Mouse (Mus musculus) MEL (cell line): ENCODE data around the gene Vmn1r195. TPM values are rescaled to one million over a fixed set of nuclear protein-coding genes. Genes with fewer than 3 reads are reported as not detected.
"Not testable (repeated sequence)": the region's sequence is repeated elsewhere in the genome, so short reads cannot be mapped to it uniquely, and the experiment has no call there.

ENCODE experiments used
- DNase-seq: peaks from one replicate; pipeline ENCODE4 v3.0.0; 2011; ENCODE audit warnings: low read depth, low spot score
- H3K27ac ChIP-seq: 2 replicates; pipeline ENCODE4 v1.5.1; 2012; ENCODE audit warnings: low read depth, mild to moderate bottlenecking, control low read depth, low read length, moderate library complexity; ENCODE audit not compliant: control insufficient read depth
- H3K27me3 ChIP-seq, 2 experiments: fragments of 150-350 bp in 1 of 2; sonication (generic) in 1 of 2; 2 replicates each; pipeline ENCODE4 v1.6.1; 2012; ENCODE audit warnings: low read length in 2 of 2, mild to moderate bottlenecking in 2 of 2, improper control_type of control experiment in 1 of 2, moderate library complexity in 1 of 2; ENCODE audit not compliant: insufficient read depth in 2 of 2, control insufficient read depth in 1 of 2
- H3K36me3 ChIP-seq, 2 experiments: 2 replicates each; pipeline ENCODE4 v1.6.1; 2012 to 2014; ENCODE audit warnings: low read length in 2 of 2, improper control_type of control experiment in 1 of 2, inconsistent platforms in 1 of 2, mild to moderate bottlenecking in 1 of 2; ENCODE audit not compliant: insufficient read depth in 2 of 2, control insufficient read depth in 1 of 2
- H3K4me1 ChIP-seq, 2 experiments: fragments of 150-350 bp in 1 of 2; sonication (generic) in 1 of 2; 2 replicates each; pipeline ENCODE4 v1.6.1; 2012; ENCODE audit warnings: low read length in 2 of 2, improper control_type of control experiment in 1 of 2, mild to moderate bottlenecking in 1 of 2; ENCODE audit not compliant: insufficient read depth in 2 of 2, control insufficient read depth in 1 of 2
- H3K4me3 ChIP-seq, 2 experiments: fragments of 150-350 bp in 1 of 2; sonication (generic) in 1 of 2; 2 replicates each; pipeline ENCODE4 v1.5.1; 2012; ENCODE audit warnings: low read depth in 2 of 2, low read length in 2 of 2, mild to moderate bottlenecking in 2 of 2, moderate library complexity in 2 of 2, control low read depth in 1 of 2, improper control_type of control experiment in 1 of 2; ENCODE audit not compliant: control insufficient read depth in 1 of 2, insufficient read depth in 1 of 2
- H3K79me2 ChIP-seq: 2 replicates; pipeline ENCODE4 v1.6.1; 2012; ENCODE audit warnings: mild to moderate bottlenecking, low read length, moderate library complexity; ENCODE audit not compliant: control insufficient read depth, poor library complexity, insufficient read depth
- H3K9ac ChIP-seq: 2 replicates; pipeline ENCODE4 v1.6.1; 2012; ENCODE audit warnings: low read depth, mild to moderate bottlenecking, control low read depth, low read length, moderate library complexity; ENCODE audit not compliant: control insufficient read depth, poor library complexity, severe bottlenecking
- H3K9me3 ChIP-seq: fragments of 150-350 bp; sonication (generic); replicated peaks from 2 replicates; pipeline ENCODE4 v1.6.1; 2012; ENCODE audit warnings: mild to moderate bottlenecking, low read length, improper control_type of control experiment, moderate library complexity; ENCODE audit not compliant: insufficient read depth
- EP300 ChIP-seq, 2 experiments: IDR thresholded peaks; 2 replicates each; pipeline ENCODE4 v1.6.1; 2011; ENCODE audit warnings: improper control_type of control experiment in 2 of 2, low read length in 2 of 2, low read depth in 1 of 2, mild to moderate bottlenecking in 1 of 2
- GABPA ChIP-seq: IDR thresholded peaks from 2 replicates; pipeline ENCODE4 v1.6.1; 2012; ENCODE audit warnings: low read depth, mild to moderate bottlenecking, inconsistent platforms, low read length, improper control_type of control experiment, moderate library complexity
- GATA1 ChIP-seq: IDR thresholded peaks from 2 replicates; pipeline ENCODE4 v1.6.1; 2011; ENCODE audit warnings: low read depth, low read length, improper control_type of control experiment
- JUND ChIP-seq: IDR thresholded peaks from 2 replicates; pipeline ENCODE4 v1.6.1; 2011; ENCODE audit warnings: low read depth, mild to moderate bottlenecking, improper control_type of control experiment, low read length
- KAT2A ChIP-seq: conservative IDR thresholded peaks from 2 replicates; pipeline ENCODE4 v1.6.1; 2012; ENCODE audit warnings: low read depth, low read length, improper control_type of control experiment, inconsistent platforms
- MAX ChIP-seq: IDR thresholded peaks from 2 replicates; pipeline ENCODE4 v1.6.1; 2011; ENCODE audit warnings: low read length, improper control_type of control experiment
- NELFE ChIP-seq: IDR thresholded peaks from 2 replicates; pipeline ENCODE4 v1.6.1; 2011; ENCODE audit warnings: low read depth, low read length, improper control_type of control experiment
- POLR2A ChIP-seq, 2 experiments: IDR thresholded peaks; 2 replicates each; pipeline ENCODE4 v1.6.1; 2011 to 2012; ENCODE audit warnings: low read length in 2 of 2, mild to moderate bottlenecking in 2 of 2, control low read depth in 1 of 2, improper control_type of control experiment in 1 of 2, low read depth in 1 of 2, moderate library complexity in 1 of 2; ENCODE audit not compliant: control insufficient read depth in 1 of 2, insufficient read depth in 1 of 2, poor library complexity in 1 of 2
- POLR2AphosphoS2 ChIP-seq: IDR thresholded peaks from 2 replicates; pipeline ENCODE4 v1.6.1; 2011; ENCODE audit warnings: low read length, improper control_type of control experiment
- TAL1 ChIP-seq: IDR thresholded peaks from 2 replicates; pipeline ENCODE4 v1.6.1; 2012; ENCODE audit warnings: mild to moderate bottlenecking, inconsistent platforms, low read length, moderate library complexity, mixed read lengths
- TBP ChIP-seq: IDR thresholded peaks from 2 replicates; pipeline ENCODE4 v1.8.0; 2011; ENCODE audit warnings: low read depth, low read length, improper control_type of control experiment
- ZC3H11A ChIP-seq: IDR thresholded peaks from 2 replicates; pipeline ENCODE4 v1.6.1; 2012; ENCODE audit warnings: low read depth, mild to moderate bottlenecking, inconsistent platforms, low read length, improper control_type of control experiment
- ZMIZ1 ChIP-seq: IDR thresholded peaks from 2 replicates; pipeline ENCODE4 v1.6.1; 2012; ENCODE audit warnings: low read depth, mild to moderate bottlenecking, inconsistent platforms, low read length, improper control_type of control experiment, moderate library complexity
- polyA plus RNA-seq, 2 experiments: library from polyadenylated mRNA; stranded (reverse) in 1 of 2; unstranded in 1 of 2; fragments of >175 nt in 1 of 2; fragments of >200 nt in 1 of 2; gene quantifications; 2 replicates each; pipeline versions ENCODE4 v1.2.1 to v1.2.4; 2012; ENCODE audit warnings: low replicate concordance in 2 of 2, low read depth in 1 of 2; ENCODE audit not compliant: insufficient read length in 2 of 2, insufficient read depth in 1 of 2, missing spikeins in 1 of 2
- total RNA-seq: library from RNA; depleted of rRNA; stranded (reverse); fragments of 300-350 nt; gene quantifications from 2 replicates; pipeline ENCODE4 v1.2.3, GENCODE M21; 2012; rRNA removed

The Vmn1r195 gene
- total RNA-seq (not detected in 2 replicates), polyA plus RNA-seq (not detected)

GRCm38 (mm10) chr13:22270222-22270621 is at the start of gene Vmn1r195:
TSS of gene Vmn1r195 (plus strand) at chr13:22270522.
- not testable (repeated sequence) for H3K27me3 ChIP-seq, H3K79me2 ChIP-seq, DNase-seq, H3K9ac ChIP-seq, H3K27ac ChIP-seq, H3K36me3 ChIP-seq, H3K4me3 ChIP-seq, H3K4me1 ChIP-seq, H3K9me3 ChIP-seq

GRCm38 (mm10) chr13:22223060-22223459 is 47.3 kb upstream of the Vmn1r195 start, which contains the start of gene Vmn1r193:
TSS of gene Vmn1r193 (minus strand) at chr13:22223160.
- not testable (repeated sequence) for H3K9me3 ChIP-seq, H3K36me3 ChIP-seq, DNase-seq, H3K27me3 ChIP-seq, H3K4me1 ChIP-seq, H3K27ac ChIP-seq, H3K4me3 ChIP-seq, H3K9ac ChIP-seq, H3K79me2 ChIP-seq

GRCm38 (mm10) chr13:22243915-22244314 is 26.4 kb upstream of the Vmn1r195 start, which contains the start of gene Vmn1r194:
TSS of gene Vmn1r194 (plus strand) at chr13:22244215.
- Histone ChIP-seq H3K79me2 (no peaks in the 10 kb centered on the region), H3K4me3 (no peak within 1 kb of the TSS), H3K27me3 (no peaks in the 10 kb centered on the region), H3K9me3 (no peaks in the 10 kb centered on the region), H3K4me1 (no peaks in the 10 kb centered on the region), H3K36me3 (no peaks in the 10 kb centered on the region), H3K9ac (no peak within 1 kb of the TSS), H3K27ac (no peak within 1 kb of the TSS)
- no peak for DNase-seq
- no peak for TF ChIP-seq GATA1
- no peak for TF ChIP-seq JUND
- TF ChIP-seq ZC3H11A: no peak
- no peak for TF ChIP-seq KAT2A
- TF ChIP-seq GABPA: no peak
- TF ChIP-seq, all 39 proteins: peak for 0

- TF ChIP-seq ZMIZ1 (no peak), POLR2AphosphoS2 (no peak), GATA1 (no peak), EP300 (IDR thresholded peaks at IDR 0.05; ENCODE audit: low read depth in 1 of 2, low read length in 2 of 2) (no peak), TBP (no peak), TAL1 (no peak), POLR2A (IDR thresholded peaks at IDR 0.05; ENCODE audit: control insufficient read depth in 1 of 2, insufficient read depth in 1 of 2, low read depth in 1 of 2, low read length in 2 of 2, poor library complexity in 1 of 2) (no peak), MAX (no peak), NELFE (no peak)
- Histone ChIP-seq H3K4me1 (no peaks in the 10 kb centered on the region), H3K9me3 (no peaks in the 10 kb centered on the region), H3K36me3 (no peaks in the 10 kb centered on the region), H3K9ac (no peak overlapping the region), H3K4me3 (no peak overlapping the region), H3K79me2 (no peaks in the 10 kb centered on the region), H3K27ac (no peak overlapping the region), H3K27me3 (no peaks in the 10 kb centered on the region)
- no peak for DNase-seq
These were observed 1.4 kb downstream of the Vmn1r195 start for GRCm38 (mm10) chr13:22271721-22272120.
